Mouse (Mus musculus) gastrocnemius, postnatal 4 days (tissue): ENCODE measurements around the gene Rnf222. TPM values are rescaled to one million over a fixed set of nuclear protein-coding genes. Genes with fewer than 3 reads are reported as not detected.

Source experiments
- DNase-seq, 2 experiments: peaks; one replicate each; pipeline ENCODE4 v3.0.0; 2021 to 2022; ENCODE audit warnings: low spot score in 2 of 2, mixed read lengths in 2 of 2
- total RNA-seq, 2 experiments: library from RNA; stranded (reverse); gene quantifications; 2 replicates each; pipeline ENCODE4 v1.2.3; 2021

The Rnf222 gene
- total RNA-seq, 2 experiments from 2014 or later, result 0.07 TPM; not detected in 1

GRCm38 (mm10) chr11:68888653-68889052 is 300 bp downstream of the Rnf222 start:
- no peak for DNase-seq

GRCm38 (mm10) chr11:68890625-68891024 is 2.3 kb downstream of the Rnf222 start:
- no peak for DNase-seq

- no peak for DNase-seq
Measured at GRCm38 (mm10) chr11:68891823-68892222, 3.5 kb downstream of the Rnf222 start.

- DNase-seq, result no peak
Measured at GRCm38 (mm10) chr11:68892233-68892832, 4.0 kb downstream of the Rnf222 start.

GRCm38 (mm10) chr11:68893911-68894464 is 5.6 kb downstream of the Rnf222 start:
- no peak for DNase-seq

- DNase-seq, result no peak
Measured at GRCm38 (mm10) chr11:68896247-68896646, 7.9 kb downstream of the Rnf222 start.

- DNase-seq, result no peak
Measured at GRCm38 (mm10) chr11:68897120-68897519, 8.8 kb downstream of the Rnf222 start.

GRCm38 (mm10) chr11:68897838-68898237 is 9.5 kb downstream of the Rnf222 start:
- DNase-seq, result no peak

- DNase-seq, result no peak
Measured at GRCm38 (mm10) chr11:68898790-68899189, 10.4 kb downstream of the Rnf222 start.

- DNase-seq, result no peak
Measured at GRCm38 (mm10) chr11:68899815-68900214, 11.5 kb downstream of the Rnf222 start.

- no peak for DNase-seq
Measured at GRCm38 (mm10) chr11:68900519-68901350, 12.4 kb downstream of the Rnf222 start.

GRCm38 (mm10) chr11:68901351-68902046 is 13.1 kb downstream of the Rnf222 start, which contains the start of gene Rpl26:
Gene Rpl26, plus strand, starts transcription at chr11:68901583.
- DNase-seq, result peak; percentile 96 to 98

- DNase-seq, result no peak
Measured at GRCm38 (mm10) chr11:68902047-68902364, 13.7 kb downstream of the Rnf222 start.

GRCm38 (mm10) chr11:68902367-68902766 is 14.0 kb downstream of the Rnf222 start:
- DNase-seq, result no peak

- no peak for DNase-seq
Measured at GRCm38 (mm10) chr11:68902823-68903222, 14.5 kb downstream of the Rnf222 start.

GRCm38 (mm10) chr11:68903775-68904174 is 15.4 kb downstream of the Rnf222 start:
- no peak for DNase-seq

- DNase-seq, result peak; percentile 45 to 75
Measured at GRCm38 (mm10) chr11:68904375-68905137, 16.2 kb downstream of the Rnf222 start.

- no peak for DNase-seq
Measured at GRCm38 (mm10) chr11:68905138-68905531, 16.8 kb downstream of the Rnf222 start.

GRCm38 (mm10) chr11:68905665-68906460 is 17.5 kb downstream of the Rnf222 start:
- no peak for DNase-seq

- DNase-seq, result no peak
Measured at GRCm38 (mm10) chr11:68906461-68906790, 18.1 kb downstream of the Rnf222 start.
